Mouse (Mus musculus) hindbrain, embryonic 12.5 days (tissue): ENCODE results near the gene Acd. TPM values are rescaled to one million over a fixed set of nuclear protein-coding genes. Genes with fewer than 3 reads are reported as not detected.
A peak's percentile ranks its signal among the peaks of the same experiment; 100 is the strongest.

Source experiments
- ATAC-seq: fragments of 200-750 bp; cut with Nextera tagmentation; 2 replicates; pipeline ENCODE4 v1.8.0; 2017; ENCODE audit warnings: moderate TSS enrichment; ENCODE audit not compliant: low FRiP score
- H3K27ac ChIP-seq: fragments of 300-500 bp; sonication (generic); 2 replicates; pipeline ENCODE4 v1.5.1; 2016; ENCODE audit warnings: mild to moderate bottlenecking
- H3K27me3 ChIP-seq: fragments of 300-500 bp; sonication (generic); 2 replicates; pipeline ENCODE4 v1.6.1; 2016; ENCODE audit warnings: mild to moderate bottlenecking
- H3K36me3 ChIP-seq: fragments of 300-500 bp; sonication (generic); 2 replicates; pipeline ENCODE4 v1.6.1; 2016; ENCODE audit warnings: mild to moderate bottlenecking
- H3K4me1 ChIP-seq: fragments of 300-500 bp; sonication (generic); 2 replicates; pipeline ENCODE4 v1.6.1; 2016
- H3K4me2 ChIP-seq: fragments of 300-500 bp; sonication (generic); replicated peaks from 2 replicates; pipeline ENCODE4 v1.6.1; 2016; ENCODE audit warnings: mild to moderate bottlenecking
- H3K4me3 ChIP-seq: fragments of 300-500 bp; sonication (generic); 2 replicates; pipeline ENCODE4 v1.5.1; 2016; ENCODE audit warnings: mild to moderate bottlenecking
- H3K9ac ChIP-seq: fragments of 300-500 bp; sonication (generic); 2 replicates; pipeline ENCODE4 v1.6.1; 2016; ENCODE audit warnings: mild to moderate bottlenecking, moderate library complexity
- H3K9me3 ChIP-seq: fragments of 300-500 bp; sonication (generic); replicated peaks from 2 replicates; pipeline ENCODE4 v1.6.1; 2016; ENCODE audit warnings: mild to moderate bottlenecking
- WGBS: fragments of 180-500 bp; shearing (Covaris S2); methylation state at CpG from one replicate; pipeline ENCODE4 v1.1.7; 2016; 5-methylcytosine and 5-hydroxymethylcytosine counted together
- polyA plus RNA-seq: library from polyadenylated mRNA; unstranded; fragments of >200 nt; fragmentation: Nextera tagmentation; extraction: Ambion mirVana; gene quantifications from 2 replicates; pipeline ENCODE4 v1.2.1, GENCODE M21; 2016

The Acd gene
- polyA plus RNA-seq, 1 experiment from 2014 or later = 88.0 TPM

DNA sequence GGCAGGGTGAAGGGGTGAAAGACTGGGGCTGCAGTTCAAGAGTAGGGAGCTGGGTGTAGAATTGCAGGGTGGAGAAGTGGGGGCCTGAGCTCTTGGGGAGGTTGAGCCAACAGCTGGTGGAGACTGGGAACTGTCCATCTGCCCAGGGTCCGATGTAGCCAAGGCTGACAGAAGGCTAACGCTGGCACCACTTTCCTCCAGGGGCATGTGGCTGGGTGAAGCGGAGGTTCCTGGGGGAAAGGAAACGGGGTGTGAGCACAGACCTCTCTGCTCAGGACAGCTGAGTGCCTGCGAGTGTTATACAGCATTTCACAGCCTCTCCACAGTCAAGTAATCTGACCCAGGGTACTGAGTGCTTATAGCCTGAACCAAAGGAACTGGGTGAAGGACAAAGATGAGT is 2.2 kb downstream of the Acd start:
- Histone ChIP-seq H3K27ac (no peak overlapping the region), H3K4me1 (peaks cover 41% of the 10 kb centered on the region), H3K9ac (no peak overlapping the region), H3K4me3 (no peak overlapping the region), H3K36me3 (peaks cover 45% of the 10 kb centered on the region), H3K9me3 (no peaks in the 10 kb centered on the region), H3K27me3 (no peaks in the 10 kb centered on the region), H3K4me2 (no peak overlapping the region)
- no peak for ATAC-seq
- 94% methylated on average over 5 of the region's 5 CpGs for WGBS

DNA sequence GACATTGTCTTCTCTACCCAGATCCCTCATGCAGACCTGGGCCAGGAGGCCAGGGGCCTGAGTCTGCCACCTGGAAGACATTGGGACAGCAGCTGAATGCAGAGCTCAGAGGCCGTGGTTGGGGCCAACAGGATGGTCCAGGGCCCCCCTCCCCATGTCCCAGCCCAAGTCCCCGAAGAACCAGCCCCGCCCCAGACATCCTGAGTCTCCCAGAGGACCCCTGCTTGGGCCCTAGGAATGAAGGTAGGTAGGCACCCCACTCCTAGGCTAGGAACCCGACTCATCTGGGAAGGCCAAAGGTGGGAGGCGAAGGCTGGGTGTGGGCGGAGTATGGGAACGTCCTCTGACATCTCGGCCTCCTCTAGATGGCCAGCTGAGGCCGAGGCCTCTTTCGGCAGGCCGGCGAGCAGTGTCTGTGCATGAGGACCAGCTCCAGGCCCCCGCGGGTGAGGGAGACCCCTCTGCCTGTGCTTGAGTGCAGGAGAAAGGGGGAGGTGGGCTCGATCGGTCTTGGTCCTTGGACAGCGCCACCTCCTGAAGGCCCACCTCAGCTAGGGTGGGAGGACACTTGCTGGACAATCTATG is 3.6 kb downstream of the Acd start:
- Histone ChIP-seq H3K27ac (no peak overlapping the region), H3K9ac (no peak overlapping the region), H3K36me3 (peaks cover 40% of the 10 kb centered on the region), H3K27me3 (no peaks in the 10 kb centered on the region), H3K4me2 (no peak overlapping the region; the same call in 1 of the 2 replicates), H3K4me3 (no peak overlapping the region), H3K4me1 (peaks cover 40% of the 10 kb centered on the region), H3K9me3 (no peaks in the 10 kb centered on the region)
- ATAC-seq = no peak
- WGBS = 92% methylated on average over 17 of the region's 17 CpGs

DNA sequence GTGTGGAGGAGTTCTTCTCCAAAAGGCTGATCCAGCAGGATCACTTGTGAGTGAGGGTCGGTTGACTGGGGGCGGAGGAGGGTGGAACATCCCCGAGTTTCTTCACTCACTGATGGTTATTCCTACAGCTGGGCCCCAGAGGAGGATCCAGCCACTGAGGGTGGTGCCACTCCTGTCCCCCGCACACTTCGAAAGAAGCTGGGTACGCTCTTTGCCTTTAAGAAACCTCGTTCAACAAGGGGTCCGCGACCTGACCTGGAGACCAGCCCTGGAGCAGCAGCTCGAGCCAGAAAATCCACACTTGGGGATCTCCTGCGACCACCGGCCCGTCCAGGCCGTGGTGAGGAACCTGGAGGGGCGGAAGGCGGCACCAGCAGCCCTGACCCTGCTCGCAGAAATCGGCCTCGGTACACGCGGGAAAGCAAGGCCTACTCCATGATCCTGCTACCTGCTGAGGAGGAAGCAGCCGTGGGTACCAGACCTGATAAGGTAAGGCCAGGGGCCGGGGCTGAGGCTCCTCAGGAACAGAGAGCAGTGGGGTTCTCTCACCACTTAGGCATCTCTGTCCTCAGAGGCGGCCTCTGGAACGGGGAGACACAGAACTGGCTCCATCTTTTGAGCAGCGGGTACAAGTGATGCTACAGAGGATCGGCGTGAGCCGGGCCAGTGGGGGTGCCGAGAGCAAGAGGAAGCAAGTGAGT is 5.7 kb downstream of the Acd start:
- H3K27ac ChIP-seq = peak overlapping the region; percentile 83; the same call in 1 of the 2 replicates
- peaks cover 31% of the 10 kb centered on the region for H3K4me1 ChIP-seq
- H3K9me3 ChIP-seq = no peaks in the 10 kb centered on the region
- peaks cover 40% of the 10 kb centered on the region for H3K36me3 ChIP-seq
- H3K4me2 ChIP-seq = peak overlapping the region; percentile 90
- WGBS = 79% methylated on average over 30 of the region's 30 CpGs
- no peak for ATAC-seq
- peak overlapping the region; percentile 62 for H3K4me3 ChIP-seq
- peak overlapping the region; percentile 77 for H3K9ac ChIP-seq
- no peaks in the 10 kb centered on the region for H3K27me3 ChIP-seq

DNA sequence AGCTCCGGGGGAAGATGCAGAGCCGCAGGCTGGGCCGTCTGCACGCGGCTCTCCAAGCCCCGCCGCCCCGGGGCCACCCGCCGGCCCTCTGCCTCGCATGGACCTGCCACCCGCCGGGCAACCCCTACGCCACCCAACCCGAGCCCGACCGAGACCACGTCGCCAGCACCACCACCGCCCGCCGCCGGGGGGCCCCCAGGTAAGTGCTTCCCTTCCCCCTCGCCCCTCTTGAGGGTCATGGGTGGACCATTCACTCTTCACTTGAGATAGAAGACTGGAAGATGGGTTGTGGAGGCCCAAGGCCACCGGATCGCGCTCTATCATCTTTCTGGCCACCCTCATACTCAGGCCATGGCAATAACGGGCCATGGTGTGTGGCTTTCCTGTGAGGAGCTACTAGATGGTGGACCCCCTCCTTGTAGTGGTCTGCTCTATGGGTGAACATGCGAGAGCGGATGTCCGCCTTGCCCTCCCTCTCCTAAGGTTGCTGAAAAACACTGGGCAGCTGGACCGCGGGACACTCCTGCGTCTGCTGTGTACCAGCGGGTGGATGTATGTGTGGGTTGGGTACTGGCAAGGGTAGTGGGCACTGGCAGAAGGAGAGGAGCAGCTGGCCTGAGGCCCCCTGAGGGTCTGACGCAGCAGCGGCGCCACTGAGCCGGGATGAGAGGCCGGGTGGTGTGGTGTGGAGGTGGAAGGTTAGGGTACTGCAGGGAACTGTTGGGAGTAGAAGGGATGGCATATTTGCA is 6.7 kb downstream of the Acd start:
- Histone ChIP-seq H3K9ac (peak overlapping the region; percentile 77), H3K27ac (peak overlapping the region; percentile 83), H3K27me3 (no peaks in the 10 kb centered on the region), H3K4me2 (peak overlapping the region; percentile 90), H3K4me1 (peaks cover 22% of the 10 kb centered on the region), H3K9me3 (no peaks in the 10 kb centered on the region), H3K4me3 (peak overlapping the region; percentile 62), H3K36me3 (peaks cover 34% of the 10 kb centered on the region)
- WGBS = 7% methylated on average over 38 of the region's 40 CpGs
- peak; percentile 64 for ATAC-seq

DNA sequence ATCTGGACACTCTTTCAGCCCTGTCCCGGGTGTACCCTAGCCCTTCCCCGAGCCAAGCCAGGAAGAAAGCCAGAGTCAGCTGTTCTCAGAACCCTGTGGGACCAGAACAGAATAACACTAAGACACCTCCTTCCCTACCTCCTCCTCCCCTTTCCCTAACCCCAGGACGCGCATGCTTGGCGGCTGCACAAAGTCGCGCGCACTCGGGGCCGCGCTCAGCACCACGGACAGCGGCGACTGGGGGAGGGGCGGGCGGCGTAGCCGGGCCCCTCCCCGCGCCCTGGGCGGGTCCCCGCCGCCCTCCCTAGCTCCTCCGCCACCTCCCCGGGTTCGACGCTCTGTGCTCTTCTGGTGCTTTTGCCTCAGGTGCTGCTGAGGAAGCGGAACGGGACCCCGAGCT is 7.3 kb downstream of the Acd start:
- Histone ChIP-seq H3K4me1 (peaks cover 22% of the 10 kb centered on the region), H3K36me3 (peaks cover 31% of the 10 kb centered on the region), H3K9ac (peak overlapping the region; percentile 77), H3K27me3 (no peaks in the 10 kb centered on the region), H3K4me2 (peak overlapping the region; percentile 90), H3K4me3 (peak overlapping the region; percentile 62), H3K9me3 (no peaks in the 10 kb centered on the region), H3K27ac (peak overlapping the region; percentile 83)
- peak; percentile 56 for ATAC-seq
- WGBS = 2% methylated on average over 30 of the region's 30 CpGs

DNA sequence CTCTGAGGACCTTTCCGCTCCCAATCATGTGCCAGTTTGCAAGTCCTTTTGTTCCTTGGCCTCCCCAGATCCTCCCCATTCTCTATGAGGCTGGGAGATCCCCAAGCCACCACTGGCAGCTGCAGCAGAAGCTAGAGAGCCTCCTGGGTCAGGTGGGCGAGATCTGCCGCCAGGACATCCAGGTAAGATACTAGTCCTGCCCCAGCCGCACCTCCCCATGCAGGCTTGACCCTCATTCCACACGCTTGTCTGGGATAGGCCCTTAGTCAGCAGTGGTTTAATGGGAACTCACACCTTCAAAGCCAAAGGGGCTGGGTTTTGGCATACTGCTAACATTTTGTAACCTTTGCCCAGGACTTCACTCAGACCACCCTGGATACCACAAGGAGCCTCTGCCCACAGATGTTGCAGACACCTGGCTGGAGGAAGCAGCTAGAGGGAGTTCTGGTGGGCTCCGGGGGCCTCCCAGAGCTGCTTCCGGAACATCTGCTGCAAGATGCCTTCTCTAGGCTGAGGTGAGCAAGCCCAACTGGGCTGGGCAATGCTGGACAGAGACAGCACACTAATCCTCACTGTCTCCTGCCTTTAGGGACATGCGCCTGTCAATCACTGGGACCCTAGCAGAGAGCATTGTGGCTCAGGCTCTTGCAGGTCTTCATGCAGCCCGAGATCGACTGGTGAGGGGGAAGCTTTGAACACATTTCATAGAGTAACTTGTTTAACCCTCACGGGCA is 8.3 kb downstream of the Acd start:
- Histone ChIP-seq H3K36me3 (peaks cover 21% of the 10 kb centered on the region), H3K4me1 (peaks cover 22% of the 10 kb centered on the region), H3K27ac (no peak overlapping the region), H3K4me2 (no peak overlapping the region), H3K27me3 (no peaks in the 10 kb centered on the region), H3K9me3 (no peaks in the 10 kb centered on the region), H3K9ac (no peak overlapping the region), H3K4me3 (no peak overlapping the region)
- ATAC-seq = no peak
- 93% methylated on average over 11 of the region's 11 CpGs for WGBS

DNA sequence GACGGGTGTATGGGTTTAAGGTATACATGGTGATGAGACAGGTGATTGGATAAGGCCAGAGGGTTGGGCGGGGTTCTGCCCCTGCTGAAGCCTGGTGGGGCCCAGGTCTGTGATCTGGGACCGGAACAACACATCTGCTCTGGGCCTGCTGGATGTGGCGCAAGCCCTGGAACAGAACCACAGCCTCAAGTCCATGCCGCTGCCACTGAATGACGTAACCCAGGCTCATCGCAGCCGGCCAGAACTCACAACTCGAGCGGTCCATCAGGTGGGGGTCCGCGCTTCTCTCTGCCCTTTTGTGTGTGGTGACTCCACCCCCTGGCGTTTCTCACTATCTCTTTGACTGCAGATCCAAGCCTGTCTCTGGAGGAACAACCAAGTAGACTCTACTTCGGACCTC is 9.9 kb downstream of the Acd start:
- Histone ChIP-seq H3K36me3 (peaks cover 4% of the 10 kb centered on the region; the same call in 1 of the 2 replicates), H3K9me3 (no peaks in the 10 kb centered on the region), H3K9ac (no peak overlapping the region), H3K4me3 (no peak overlapping the region), H3K27me3 (no peaks in the 10 kb centered on the region), H3K4me2 (no peak overlapping the region), H3K4me1 (peaks cover 25% of the 10 kb centered on the region), H3K27ac (no peak overlapping the region)
- WGBS = 83% methylated on average over 14 of the region's 14 CpGs
- ATAC-seq = no peak

DNA sequence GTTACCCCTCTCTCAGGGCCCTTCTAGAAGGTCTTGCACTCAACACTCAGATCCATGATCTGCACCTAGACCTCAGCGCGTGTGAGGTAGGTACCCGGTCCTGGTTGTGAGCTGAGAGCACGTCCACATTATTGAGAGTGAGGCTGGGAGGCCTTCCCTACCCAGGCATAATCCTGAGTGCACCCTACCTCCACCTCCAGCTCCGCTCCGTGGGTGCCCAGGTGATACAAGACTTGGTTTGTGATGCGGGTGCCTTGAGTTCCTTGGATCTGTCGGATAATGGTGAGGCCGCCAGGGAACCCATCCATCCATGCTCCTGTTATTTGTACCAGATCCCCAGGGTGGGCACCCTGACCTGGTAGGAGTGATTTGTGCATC is 10.9 kb downstream of the Acd start:
- Histone ChIP-seq H3K4me3 (no peak overlapping the region), H3K27me3 (no peaks in the 10 kb centered on the region), H3K4me2 (no peak overlapping the region), H3K4me1 (peaks cover 22% of the 10 kb centered on the region), H3K36me3 (0 out of 2 replicates have a peak, but pooled peaks cover 4% of the 10 kb centered on the region), H3K9ac (no peak overlapping the region), H3K9me3 (no peaks in the 10 kb centered on the region), H3K27ac (no peak overlapping the region)
- WGBS = 89% methylated on average over 9 of the region's 9 CpGs
- ATAC-seq = no peak

DNA sequence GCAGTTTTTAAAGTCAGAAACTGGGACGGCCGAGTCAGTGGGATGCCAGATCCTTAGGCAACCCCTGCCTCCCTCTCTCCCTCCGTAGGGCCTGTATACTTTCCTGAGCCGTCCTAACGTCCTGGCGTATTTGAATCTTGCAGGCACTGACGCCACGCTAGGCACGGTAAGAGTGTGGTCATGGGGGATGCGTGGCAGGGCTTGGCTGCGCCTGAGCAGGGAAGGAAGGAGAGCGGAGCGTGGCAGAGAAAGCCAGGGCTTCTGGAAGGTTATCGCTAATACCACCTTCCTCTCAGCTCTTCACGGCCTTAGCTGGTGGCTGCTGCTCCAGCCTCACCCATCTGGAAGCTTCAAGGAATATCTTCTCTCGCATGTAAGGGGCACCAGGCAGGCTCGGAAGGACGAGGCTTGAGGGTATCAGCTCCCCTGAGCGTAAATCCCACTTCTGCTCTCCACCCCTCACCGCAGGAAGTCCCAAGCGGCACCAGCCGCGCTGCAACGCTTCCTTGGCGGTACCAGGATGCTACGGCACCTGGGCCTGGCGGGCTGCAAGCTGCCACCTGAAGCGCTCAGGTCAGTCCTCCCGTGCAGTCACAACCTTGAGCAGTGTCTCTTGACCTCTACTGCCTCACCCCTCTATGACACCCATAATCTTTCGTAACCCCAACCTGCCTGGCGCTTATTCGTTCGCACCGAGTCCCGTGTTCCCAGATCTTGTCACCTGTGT is 11.5 kb downstream of the Acd start:
- Histone ChIP-seq H3K9ac (no peak overlapping the region), H3K4me2 (no peak overlapping the region), H3K27ac (no peak overlapping the region), H3K27me3 (no peaks in the 10 kb centered on the region), H3K36me3 (peaks cover 4% of the 10 kb centered on the region; the same call in 1 of the 2 replicates), H3K4me1 (peaks cover 17% of the 10 kb centered on the region), H3K4me3 (no peak overlapping the region), H3K9me3 (no peaks in the 10 kb centered on the region)
- ATAC-seq = no peak
- WGBS = 64% methylated on average over 35 of the region's 35 CpGs

DNA sequence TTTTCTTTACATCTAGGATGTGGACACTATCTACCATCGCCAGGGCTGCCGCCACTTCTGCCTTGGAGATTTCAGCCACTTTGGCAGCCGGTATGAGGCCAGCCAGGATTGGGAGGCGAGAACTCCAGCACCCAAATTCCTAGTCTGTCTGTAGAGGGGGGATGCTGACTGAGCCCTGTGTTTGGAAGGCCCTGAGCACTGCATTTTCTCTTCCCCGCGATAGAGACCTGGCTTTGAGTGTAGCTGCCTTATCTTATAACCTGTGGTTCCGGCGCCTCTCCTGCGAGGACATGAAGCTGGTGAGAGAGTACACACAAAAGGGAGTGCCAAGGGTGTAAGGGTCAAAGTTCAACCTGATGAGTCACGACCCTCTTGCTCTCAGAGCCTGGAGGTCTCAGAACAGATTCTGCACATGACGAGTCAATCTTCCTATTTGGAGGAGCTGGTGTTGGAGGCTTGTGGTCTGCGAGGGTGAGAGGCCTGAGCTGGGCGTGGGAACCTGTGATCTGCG is 12.6 kb downstream of the Acd start:
- Histone ChIP-seq H3K9me3 (no peaks in the 10 kb centered on the region), H3K4me3 (no peak overlapping the region), H3K4me2 (no peak overlapping the region), H3K9ac (no peak overlapping the region), H3K36me3 (peaks cover 16% of the 10 kb centered on the region), H3K4me1 (peaks cover 7% of the 10 kb centered on the region), H3K27ac (no peak overlapping the region), H3K27me3 (no peaks in the 10 kb centered on the region)
- ATAC-seq = no peak
- WGBS = 70% methylated on average over 14 of the region's 14 CpGs

DNA sequence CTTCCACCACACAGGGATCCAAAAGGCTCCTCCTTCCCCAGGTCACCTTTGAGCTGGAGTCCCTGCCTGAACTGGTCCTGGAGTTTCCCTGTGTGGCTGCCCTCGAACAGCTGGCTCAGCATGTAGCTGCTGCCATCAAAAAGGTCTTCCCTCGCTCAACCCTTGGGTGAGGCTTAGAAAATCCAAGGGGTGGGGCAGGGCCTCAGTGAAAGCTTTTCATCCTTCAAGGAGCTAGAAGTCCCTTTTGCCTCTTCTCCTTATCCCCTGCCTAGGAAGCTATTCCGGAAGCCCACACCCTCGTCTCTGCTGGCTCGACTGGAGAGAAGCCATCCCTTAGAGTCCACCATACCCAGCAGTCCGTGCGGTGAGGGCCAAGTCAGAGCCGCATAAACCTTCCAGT is 13.4 kb downstream of the Acd start:
- H3K36me3 ChIP-seq = peaks cover 18% of the 10 kb centered on the region
- no peak overlapping the region for H3K4me3 ChIP-seq
- no peak overlapping the region for H3K9ac ChIP-seq
- ATAC-seq = no peak
- no peak overlapping the region for H3K4me2 ChIP-seq
- no peaks in the 10 kb centered on the region for H3K27me3 ChIP-seq
- WGBS = 72% methylated on average over 8 of the region's 8 CpGs
- no peaks in the 10 kb centered on the region for H3K9me3 ChIP-seq
- peaks cover 7% of the 10 kb centered on the region for H3K4me1 ChIP-seq
- no peak overlapping the region for H3K27ac ChIP-seq
